Mouse (Mus musculus): ENCODE measurements around the gene Schip1. TPM values are rescaled to one million over a fixed set of nuclear protein-coding genes. Genes with fewer than 3 reads are reported as not detected.

The Schip1 gene
- polyA plus RNA-seq, 1 experiment: 29.5 TPM

- Histone ChIP-seq H3K4me1 (ENCODE audit: control insufficient read depth, insufficient read depth, low read length) (peaks cover 10% of the 10 kb centered on the region), H3K4me3 (replicated peaks; ENCODE audit: extremely low read depth, low read depth, low read length) (no peak overlapping the region)
- DNase-seq: no peak
- no peak for TF ChIP-seq POLR2A (IDR thresholded peaks at IDR 0.05; ENCODE audit: borderline replicate concordance, extremely low read depth, low read depth, low read length)
- no peak for TF ChIP-seq CTCF (IDR thresholded peaks at IDR 0.05; ENCODE audit: insufficient read depth, low read length)
- 59% methylated on average over 5 of the region's 5 CpGs for WGBS
Measured at GRCm38 (mm10) chr3:68560057-68560456, 495.5 kb downstream of the Schip1 start.

- TF ChIP-seq CTCF (IDR thresholded peaks at IDR 0.05; ENCODE audit: insufficient read depth, low read length) (no peak), POLR2A (IDR thresholded peaks at IDR 0.05; ENCODE audit: borderline replicate concordance, extremely low read depth, low read depth, low read length) (no peak)
- WGBS: 54% methylated on average over 2 of the region's 2 CpGs
- DNase-seq: no peak
Measured at GRCm38 (mm10) chr3:68562838-68563237, 498.2 kb downstream of the Schip1 start.

GRCm38 (mm10) chr3:68563922-68564321 lies 499.3 kb downstream of the Schip1 start:
- 27% methylated on average over 8 of the region's 8 CpGs for WGBS
- TF ChIP-seq CTCF (IDR thresholded peaks at IDR 0.05; ENCODE audit: insufficient read depth, low read length): no peak
- TF ChIP-seq POLR2A (IDR thresholded peaks at IDR 0.05; ENCODE audit: borderline replicate concordance, extremely low read depth, low read depth, low read length): no peak
- no peak for DNase-seq

More at GRCm38 (mm10) chr3:68562838-68563237, 498.2 kb downstream of the Schip1 start:
- Histone ChIP-seq H3K4me3 (replicated peaks; ENCODE audit: extremely low read depth, low read depth, low read length) (no peak overlapping the region), H3K4me1 (ENCODE audit: control insufficient read depth, insufficient read depth, low read length) (peaks cover 8% of the 10 kb centered on the region)

GRCm38 (mm10) chr3:68564978-68565674 lies 500.5 kb downstream of the Schip1 start:
- Histone ChIP-seq H3K4me3 (replicated peaks; ENCODE audit: extremely low read depth, low read depth, low read length) (no peak overlapping the region), H3K4me1 (ENCODE audit: control insufficient read depth, insufficient read depth, low read length) (peaks cover 8% of the 10 kb centered on the region)
- DNase-seq: no peak
- WGBS: 92% methylated on average over 10 of the region's 10 CpGs
- no peak for TF ChIP-seq POLR2A (IDR thresholded peaks at IDR 0.05; ENCODE audit: borderline replicate concordance, extremely low read depth, low read depth, low read length)
- no peak for TF ChIP-seq CTCF (IDR thresholded peaks at IDR 0.05; ENCODE audit: insufficient read depth, low read length)

More at GRCm38 (mm10) chr3:68563922-68564321, 499.3 kb downstream of the Schip1 start:
- H3K4me1 ChIP-seq (ENCODE audit: control insufficient read depth, insufficient read depth, low read length): peaks cover 8% of the 10 kb centered on the region
- H3K4me3 ChIP-seq (replicated peaks; ENCODE audit: extremely low read depth, low read depth, low read length): no peak overlapping the region

GRCm38 (mm10) chr3:68565675-68566055 lies 501.1 kb downstream of the Schip1 start:
- no peak overlapping the region for H3K4me3 ChIP-seq (replicated peaks; ENCODE audit: extremely low read depth, low read depth, low read length)
- no peak for DNase-seq
- 87% methylated on average over 4 of the region's 4 CpGs for WGBS
- no peak for TF ChIP-seq CTCF (IDR thresholded peaks at IDR 0.05; ENCODE audit: insufficient read depth, low read length)
- no peak for TF ChIP-seq POLR2A (IDR thresholded peaks at IDR 0.05; ENCODE audit: borderline replicate concordance, extremely low read depth, low read depth, low read length)
- H3K4me1 ChIP-seq (ENCODE audit: control insufficient read depth, insufficient read depth, low read length): peaks cover 5% of the 10 kb centered on the region

GRCm38 (mm10) chr3:68567581-68567980 lies 503.0 kb downstream of the Schip1 start:
- 82% methylated on average over 7 of the region's 7 CpGs for WGBS
- no peak overlapping the region for H3K4me3 ChIP-seq (replicated peaks; ENCODE audit: extremely low read depth, low read depth, low read length)
- H3K4me1 ChIP-seq (ENCODE audit: control insufficient read depth, insufficient read depth, low read length): peaks cover 9% of the 10 kb centered on the region
- no peak for DNase-seq
- no peak for TF ChIP-seq CTCF (IDR thresholded peaks at IDR 0.05; ENCODE audit: insufficient read depth, low read length)
- TF ChIP-seq POLR2A (IDR thresholded peaks at IDR 0.05; ENCODE audit: borderline replicate concordance, extremely low read depth, low read depth, low read length): no peak

GRCm38 (mm10) chr3:68568149-68568548 lies 503.5 kb downstream of the Schip1 start:
- Histone ChIP-seq H3K4me3 (replicated peaks; ENCODE audit: extremely low read depth, low read depth, low read length) (no peak overlapping the region), H3K4me1 (ENCODE audit: control insufficient read depth, insufficient read depth, low read length) (peaks cover 9% of the 10 kb centered on the region)
- no peak for DNase-seq
- WGBS: 89% methylated on average over 3 of the region's 3 CpGs
- TF ChIP-seq POLR2A (IDR thresholded peaks at IDR 0.05; ENCODE audit: borderline replicate concordance, extremely low read depth, low read depth, low read length) (no peak), CTCF (IDR thresholded peaks at IDR 0.05; ENCODE audit: insufficient read depth, low read length) (no peak)

- TF ChIP-seq POLR2A (IDR thresholded peaks at IDR 0.05; ENCODE audit: borderline replicate concordance, extremely low read depth, low read depth, low read length) (no peak), CTCF (IDR thresholded peaks at IDR 0.05; ENCODE audit: insufficient read depth, low read length) (no peak)
- WGBS: 73% methylated on average over 7 of the region's 7 CpGs
- DNase-seq: no peak
- H3K4me1 ChIP-seq (ENCODE audit: control insufficient read depth, insufficient read depth, low read length): peaks cover 8% of the 10 kb centered on the region
- no peak overlapping the region for H3K4me3 ChIP-seq (replicated peaks; ENCODE audit: extremely low read depth, low read depth, low read length)
Measured at GRCm38 (mm10) chr3:68568716-68569115, 504.1 kb downstream of the Schip1 start.

GRCm38 (mm10) chr3:68570319-68570718 lies 505.7 kb downstream of the Schip1 start:
- peaks cover 6% of the 10 kb centered on the region for H3K4me1 ChIP-seq (ENCODE audit: control insufficient read depth, insufficient read depth, low read length)
- no peak overlapping the region for H3K4me3 ChIP-seq (replicated peaks; ENCODE audit: extremely low read depth, low read depth, low read length)
- DNase-seq: no peak
- TF ChIP-seq CTCF (IDR thresholded peaks at IDR 0.05; ENCODE audit: insufficient read depth, low read length): no peak
- no peak for TF ChIP-seq POLR2A (IDR thresholded peaks at IDR 0.05; ENCODE audit: borderline replicate concordance, extremely low read depth, low read depth, low read length)
- 75% methylated on average over 4 of the region's 4 CpGs for WGBS

All from lung, adult 2 months (tissue).